Mouse (Mus musculus) layer of hippocampus, postnatal 10 days (tissue): ENCODE data around the gene Sorcs3. TPM values are rescaled to one million over a fixed set of nuclear protein-coding genes. Genes with fewer than 3 reads are reported as not detected.

Experiments
- DNase-seq, 2 experiments: peaks; one replicate each; pipeline ENCODE4 v3.0.0; 2021; ENCODE audit warnings: low spot score in 2 of 2
- total RNA-seq, 2 experiments: library from RNA; stranded (reverse); gene quantifications; 2 replicates each; pipeline ENCODE4 v1.2.3; 2021

The Sorcs3 gene
- total RNA-seq, 2 experiments from 2014 or later, result 27.5 to 29.9 TPM

DNA sequence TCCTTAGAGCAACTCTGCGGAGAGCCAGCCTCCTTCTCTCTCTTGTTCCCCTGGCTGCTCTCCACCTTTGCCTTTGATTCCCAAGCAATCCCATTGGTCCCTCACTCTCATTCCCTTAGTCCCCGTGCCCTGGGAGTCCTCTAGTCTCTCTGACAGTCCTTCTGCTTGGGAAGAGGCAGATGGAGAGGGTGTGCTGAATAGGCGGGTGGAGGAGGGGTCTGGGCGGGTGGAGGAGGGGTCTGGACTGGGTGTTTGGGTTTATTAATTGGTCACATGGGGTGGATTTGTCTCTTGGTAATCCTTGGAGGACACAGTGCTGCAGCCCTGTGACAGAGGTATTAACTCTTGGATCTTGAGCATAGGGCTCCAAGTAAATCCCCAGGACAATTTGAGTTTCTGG is 77.4 kb downstream of the Sorcs3 start:
- no peak for DNase-seq

DNA sequence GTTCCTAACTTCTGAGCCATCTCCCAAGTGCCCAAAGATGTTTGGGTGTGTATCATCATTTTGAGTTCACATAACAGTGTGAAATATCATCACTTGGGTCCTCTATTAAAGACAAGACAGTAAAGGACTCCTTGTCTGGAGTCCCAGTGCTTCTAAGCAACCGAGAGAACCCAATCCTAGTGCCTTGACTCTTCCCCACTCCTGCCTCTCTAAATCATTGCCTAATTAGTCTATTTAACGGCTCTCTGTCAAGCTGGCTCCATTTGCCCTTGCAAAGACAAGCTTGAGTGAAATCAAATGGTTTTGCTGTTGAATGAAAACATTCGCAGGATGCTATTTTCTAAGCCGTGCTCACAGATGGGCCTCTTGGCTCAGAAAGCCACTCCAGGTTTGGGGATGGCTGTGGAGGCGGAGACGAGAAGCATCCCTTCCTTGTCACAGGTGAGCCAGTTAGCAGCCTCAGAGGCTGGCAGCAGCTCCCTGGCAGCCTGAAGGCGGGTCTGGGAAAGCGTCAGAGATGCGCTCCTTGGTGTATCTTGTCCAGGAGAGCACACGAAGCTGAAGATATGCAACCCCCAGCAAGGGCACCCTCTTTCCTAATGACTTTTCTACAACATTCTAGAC is 79.9 kb downstream of the Sorcs3 start:
- peak in 1 of 2 experiments; percentile 21 for DNase-seq

DNA sequence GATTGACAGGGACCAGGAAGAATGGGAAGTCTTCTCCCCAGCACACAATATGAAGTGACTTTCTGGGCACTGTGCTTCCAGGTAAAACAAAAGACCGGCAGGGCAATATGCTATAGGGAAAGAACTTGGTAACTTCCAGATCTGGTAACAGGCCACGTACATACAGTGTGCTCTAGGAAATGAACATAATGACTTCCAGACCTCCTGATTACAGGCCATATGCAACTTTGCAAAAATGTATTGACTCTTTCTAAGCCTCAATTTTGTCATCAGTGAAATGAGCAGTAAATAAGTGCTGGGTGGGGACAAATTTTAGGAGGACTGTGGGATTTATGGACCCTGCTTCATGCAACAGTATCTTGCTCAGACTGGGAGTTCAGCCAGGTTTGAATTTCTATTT is 88.4 kb downstream of the Sorcs3 start:
- no peak for DNase-seq

DNA sequence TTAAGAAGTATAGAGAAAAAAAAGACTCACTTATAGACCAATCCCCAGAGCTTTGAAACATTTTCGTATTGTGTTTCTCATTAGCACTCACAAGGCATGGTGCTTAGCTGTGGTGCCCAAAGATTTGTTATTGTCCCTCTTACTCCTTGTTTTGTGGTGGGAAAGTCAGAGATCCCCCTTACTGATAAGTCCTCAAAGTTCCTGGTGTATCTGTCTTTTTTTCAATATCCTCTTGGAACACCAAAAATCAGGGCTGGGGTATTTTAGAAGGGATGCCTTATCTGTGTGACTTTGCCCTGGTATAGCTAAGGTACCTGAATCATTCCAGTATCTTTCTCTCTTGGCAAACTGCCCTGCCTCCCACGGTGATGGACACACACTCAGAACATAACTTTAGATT is 92.6 kb downstream of the Sorcs3 start:
- no peak for DNase-seq

DNA sequence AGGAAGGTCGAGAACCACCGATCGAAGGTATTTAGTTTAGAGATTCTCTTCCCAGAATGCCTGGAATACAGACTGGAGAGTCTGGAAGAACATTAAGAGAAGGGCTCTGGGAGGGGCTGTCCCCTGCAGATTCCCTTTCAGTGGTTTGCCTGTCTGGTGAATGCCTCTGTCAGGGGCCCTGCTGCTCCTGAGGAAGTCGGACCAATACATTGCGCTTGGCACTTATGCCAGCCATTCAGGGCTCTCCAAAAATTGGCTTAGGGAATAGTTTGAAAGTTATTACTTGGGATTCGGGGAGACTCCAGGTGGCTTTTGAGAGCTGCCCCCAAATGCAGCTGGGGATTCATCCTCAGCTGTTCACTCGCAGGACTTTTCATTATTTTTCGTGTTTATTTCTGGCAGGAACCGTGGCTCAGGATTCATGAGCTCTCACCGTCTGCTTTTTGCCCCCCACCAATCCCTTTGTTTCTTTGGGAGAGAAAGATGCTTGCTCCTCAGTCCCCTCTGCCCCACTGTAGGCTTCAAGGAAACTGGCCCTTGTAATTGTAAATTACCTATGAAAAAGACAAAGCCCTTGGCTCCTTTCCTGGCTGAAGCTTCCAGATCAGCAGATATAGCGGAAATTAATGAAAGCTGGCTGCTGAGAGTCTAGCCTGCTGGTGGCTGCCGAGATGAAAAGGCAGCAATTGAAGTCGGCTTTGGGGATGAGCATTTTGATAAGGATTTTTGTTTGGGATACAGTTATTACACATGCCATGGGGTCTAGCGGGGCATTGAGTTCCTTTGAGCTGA is 94.8 kb downstream of the Sorcs3 start:
- no peak for DNase-seq

DNA sequence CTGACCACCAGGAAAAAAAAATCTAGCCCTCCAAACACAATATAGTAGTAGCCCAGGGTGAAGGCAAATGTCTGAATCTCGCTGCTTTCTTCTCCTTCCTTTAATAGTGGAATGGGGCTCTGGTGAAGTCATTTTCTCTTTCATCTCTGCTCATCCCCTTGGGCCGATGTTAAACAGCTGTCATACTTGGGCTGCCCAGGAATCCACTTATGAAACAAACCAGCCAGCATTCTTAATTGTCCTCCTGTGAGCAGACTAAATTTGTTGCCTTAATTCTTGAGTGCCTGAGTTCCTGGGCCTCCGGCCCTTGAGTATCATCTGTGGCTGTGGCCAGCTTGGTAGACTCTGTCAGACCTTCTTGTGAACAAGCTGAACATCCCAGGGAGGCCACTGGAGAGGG is 95.5 kb downstream of the Sorcs3 start:
- no peak for DNase-seq

DNA sequence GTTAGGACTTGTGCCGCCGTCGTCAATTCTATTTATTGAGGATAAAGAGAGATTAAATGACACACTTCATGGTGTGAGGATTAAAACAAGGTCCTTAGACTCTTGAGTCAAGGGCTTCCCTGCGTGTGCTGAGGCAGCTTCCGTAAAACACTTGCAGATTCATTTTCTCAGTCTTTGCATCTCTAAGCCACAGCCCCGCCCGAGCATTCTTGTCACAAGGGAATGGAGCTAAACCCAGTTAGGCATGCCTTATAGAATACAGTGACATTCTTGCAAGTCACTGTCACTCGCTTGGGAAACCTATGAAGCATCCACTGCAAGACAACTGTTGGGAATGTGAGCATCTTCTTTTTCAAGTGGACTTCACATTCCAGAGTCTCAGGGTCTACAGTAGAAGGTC is 102.5 kb downstream of the Sorcs3 start:
- no peak for DNase-seq

DNA sequence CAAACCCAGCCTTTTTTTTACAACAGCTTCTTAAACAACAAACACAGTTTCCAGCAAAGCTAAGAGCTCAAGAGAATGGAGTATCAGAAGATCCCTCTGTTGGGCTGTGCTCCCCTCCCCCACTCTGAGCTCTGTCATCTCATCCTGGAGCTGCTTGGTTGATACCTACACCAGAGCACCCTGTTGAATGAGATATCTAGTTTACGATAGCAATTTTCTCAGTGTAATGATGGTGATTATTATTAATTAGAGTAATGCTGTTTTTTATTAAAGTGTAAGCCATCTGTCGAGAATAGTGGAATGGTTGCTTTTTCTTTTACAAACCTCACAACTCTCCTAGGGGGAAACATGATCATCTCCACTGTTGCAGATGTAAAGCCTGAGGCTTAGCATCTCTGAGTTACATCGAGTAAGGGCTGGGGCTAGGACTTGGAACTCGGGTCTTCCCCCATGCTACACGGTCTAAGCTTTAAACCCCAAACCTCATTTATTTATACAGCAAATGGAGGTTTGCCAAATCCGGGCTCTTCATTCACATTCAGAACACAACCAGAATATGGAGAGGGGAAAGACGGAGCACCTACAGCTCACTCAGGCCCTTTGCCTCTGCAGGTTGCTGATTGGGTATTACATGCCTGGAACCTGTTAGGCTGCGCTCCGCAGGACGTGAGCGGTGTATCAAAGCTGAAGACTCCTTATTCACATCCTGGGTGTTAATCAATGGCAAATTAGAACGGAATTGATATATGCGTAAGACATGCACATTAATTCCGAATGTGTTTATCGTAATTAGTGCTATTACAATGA is 103.9 kb downstream of the Sorcs3 start:
- no peak for DNase-seq

DNA sequence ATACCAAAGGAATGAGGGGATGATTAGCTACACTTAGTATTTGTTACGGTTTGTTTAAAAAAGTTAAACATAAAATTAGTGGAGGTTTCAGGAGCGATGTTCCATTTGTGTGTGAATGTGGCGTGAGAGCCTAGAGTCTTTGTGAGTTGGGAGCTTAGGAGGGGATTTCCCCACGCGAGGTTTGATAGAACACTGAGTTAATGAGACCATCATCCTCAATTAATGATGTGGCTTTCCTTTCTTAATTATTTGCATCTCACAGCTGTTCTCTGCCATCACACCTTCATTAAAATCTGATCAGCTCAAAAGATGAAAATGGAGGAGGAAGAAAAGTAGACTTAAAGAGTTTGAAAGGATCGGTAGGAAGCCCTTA is 104.5 kb downstream of the Sorcs3 start:
- DNase-seq, result no peak

DNA sequence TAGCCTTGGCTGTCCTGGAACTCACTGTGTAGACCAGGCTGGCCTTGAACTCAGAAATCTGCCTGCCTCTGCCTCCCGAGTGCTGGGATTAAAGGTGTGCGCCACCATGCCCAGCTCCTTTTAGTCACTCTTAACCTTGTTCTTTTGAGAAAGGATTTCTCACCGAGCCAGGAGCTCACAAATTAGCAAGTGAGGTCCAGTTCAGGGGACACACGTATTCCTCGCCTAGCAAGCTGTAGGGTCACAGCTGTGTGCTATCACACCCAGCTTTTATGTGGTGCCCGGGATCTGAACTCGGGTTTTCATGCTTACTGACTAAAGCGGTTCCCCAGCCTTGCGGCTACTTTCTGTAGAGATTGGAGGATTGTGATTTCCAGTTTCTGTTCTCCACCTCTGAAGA is 108.0 kb downstream of the Sorcs3 start:
- no peak for DNase-seq

DNA sequence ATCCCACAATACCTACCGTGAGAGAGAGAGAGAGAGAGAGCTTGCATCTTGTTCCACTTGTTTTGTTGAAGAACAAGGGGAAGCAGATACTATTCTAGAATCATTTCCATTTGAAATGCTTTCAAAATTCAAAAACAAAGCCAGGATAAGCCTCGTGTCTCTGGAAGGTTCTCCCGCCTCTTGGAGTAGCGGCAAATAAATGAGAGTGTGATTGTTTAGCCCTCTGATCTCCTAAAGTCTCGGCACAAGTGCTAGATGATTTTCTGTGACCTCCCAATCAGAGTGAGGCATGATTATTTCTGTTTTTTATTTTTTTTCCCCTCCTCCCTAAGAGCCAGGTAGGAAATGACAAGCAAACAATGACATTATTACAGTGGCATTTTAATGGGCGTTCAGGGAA is 121.3 kb downstream of the Sorcs3 start:
- DNase-seq, result no peak

DNA sequence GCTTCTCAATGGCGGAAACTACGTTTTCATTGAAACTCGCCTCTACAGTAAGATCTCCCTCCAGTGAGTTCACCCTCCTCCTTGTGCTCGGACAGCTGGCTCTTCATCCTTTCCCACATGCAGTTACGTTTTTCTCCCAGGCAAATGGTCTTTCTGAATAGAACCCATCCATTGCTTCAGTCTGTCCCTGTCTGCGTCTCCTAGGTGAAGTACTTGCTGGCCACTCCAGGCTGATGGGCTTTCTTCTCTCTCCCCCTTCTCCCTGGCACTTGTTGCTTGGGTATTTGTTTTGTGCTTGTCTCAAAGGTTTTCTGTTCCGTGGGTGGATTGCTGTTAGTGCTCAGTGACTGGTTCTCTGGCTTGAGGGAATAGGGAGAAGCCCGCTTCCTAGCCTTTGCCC is 122.3 kb downstream of the Sorcs3 start:
- no peak for DNase-seq

DNA sequence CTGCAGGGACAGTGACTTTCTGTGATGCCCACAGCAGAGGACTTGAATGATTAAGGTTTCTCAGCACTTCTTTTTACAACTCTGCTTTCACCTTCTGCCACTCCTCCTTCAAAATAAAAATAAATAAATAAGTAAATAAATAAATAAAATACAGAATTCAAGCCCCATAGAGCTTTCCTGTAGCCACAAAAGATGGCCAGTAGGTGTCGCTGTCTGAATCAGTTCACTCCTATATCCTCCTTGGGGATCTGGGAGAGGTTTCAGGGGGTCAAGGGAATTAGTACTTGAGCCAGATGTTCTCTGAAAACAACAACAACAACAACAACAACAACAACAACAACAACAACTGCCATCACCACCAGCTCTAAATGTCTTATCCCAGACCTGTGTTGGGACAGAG is 125.8 kb downstream of the Sorcs3 start:
- peak in 1 of 2 experiments; percentile 24 for DNase-seq

DNA sequence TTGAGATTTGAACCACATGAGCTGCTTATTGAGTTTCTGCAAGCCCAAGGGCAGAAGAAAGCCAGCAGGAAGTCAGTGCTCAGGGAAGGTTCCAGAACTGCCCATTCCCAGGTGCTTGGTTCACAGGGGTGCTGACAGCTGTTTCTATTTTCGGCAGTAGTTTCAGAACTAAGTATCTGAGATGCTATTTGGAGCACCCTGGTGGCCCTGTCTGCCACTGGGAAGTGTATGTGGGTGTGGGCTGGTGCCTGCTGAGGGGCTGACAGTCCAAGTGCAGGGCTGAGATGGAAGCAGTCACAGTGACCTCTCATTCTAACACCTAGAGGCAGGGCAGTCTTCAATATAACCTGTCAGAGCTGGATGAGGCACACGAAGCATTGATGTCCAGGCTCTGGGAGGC is 127.3 kb downstream of the Sorcs3 start:
- no peak for DNase-seq

DNA sequence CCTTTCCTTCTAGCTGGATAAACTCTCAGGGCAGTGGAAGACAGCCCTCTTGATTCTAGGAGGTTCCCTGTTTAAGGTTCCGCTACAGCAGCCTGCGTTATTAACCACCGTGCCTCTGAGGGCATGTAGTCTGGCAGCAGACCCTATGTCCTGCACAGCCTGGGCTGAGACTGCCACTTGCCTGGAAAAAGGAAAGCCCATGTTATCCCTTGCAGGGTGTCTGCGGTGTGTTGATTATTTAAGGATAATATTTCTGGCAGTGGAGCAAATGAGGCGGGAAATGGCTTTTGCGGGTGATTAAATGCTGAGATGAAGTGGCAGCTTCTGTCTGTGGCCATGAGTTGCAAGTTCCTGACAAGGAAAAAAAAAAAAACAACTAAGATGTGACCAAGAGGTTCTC is 131.6 kb downstream of the Sorcs3 start:
- DNase-seq, result no peak

DNA sequence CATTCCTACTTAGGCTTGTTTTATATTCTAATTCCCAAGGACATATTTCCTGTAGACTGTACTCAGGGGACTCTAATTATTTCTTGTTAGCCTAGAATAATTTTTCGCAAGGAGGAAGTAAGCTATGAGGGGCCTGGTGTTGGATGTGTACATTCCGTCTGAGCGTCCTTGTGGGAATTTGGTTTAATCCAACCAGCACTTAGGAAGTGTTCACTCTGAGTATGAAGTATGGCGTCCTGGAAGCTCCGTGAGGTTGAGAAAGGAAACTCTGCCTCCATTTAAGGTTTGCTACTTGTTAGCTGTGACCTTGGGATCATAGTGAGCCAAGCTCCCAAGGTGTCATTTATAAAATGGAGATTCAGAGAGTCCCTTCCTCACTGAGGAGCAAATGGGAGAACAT is 132.3 kb downstream of the Sorcs3 start:
- no peak for DNase-seq

DNA sequence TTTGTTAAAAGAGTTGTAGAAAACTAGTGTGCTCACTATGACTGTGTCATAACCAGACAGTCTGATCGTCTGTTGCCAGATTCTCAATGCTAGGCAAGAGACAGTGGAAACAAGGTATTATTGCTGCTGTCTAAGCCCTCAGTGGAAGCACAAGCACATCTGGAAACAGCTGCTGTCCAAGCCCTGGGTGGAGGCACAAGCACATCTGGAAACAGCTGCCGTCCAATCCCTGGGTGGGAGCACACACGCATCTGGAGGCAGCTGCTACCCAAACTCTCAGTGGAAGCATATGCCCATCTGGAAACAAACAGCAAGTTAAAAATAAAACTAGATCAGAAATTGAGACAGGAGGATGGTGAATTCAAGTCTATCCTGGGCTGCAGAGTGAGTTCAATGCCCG is 136.9 kb downstream of the Sorcs3 start:
- DNase-seq, result no peak

DNA sequence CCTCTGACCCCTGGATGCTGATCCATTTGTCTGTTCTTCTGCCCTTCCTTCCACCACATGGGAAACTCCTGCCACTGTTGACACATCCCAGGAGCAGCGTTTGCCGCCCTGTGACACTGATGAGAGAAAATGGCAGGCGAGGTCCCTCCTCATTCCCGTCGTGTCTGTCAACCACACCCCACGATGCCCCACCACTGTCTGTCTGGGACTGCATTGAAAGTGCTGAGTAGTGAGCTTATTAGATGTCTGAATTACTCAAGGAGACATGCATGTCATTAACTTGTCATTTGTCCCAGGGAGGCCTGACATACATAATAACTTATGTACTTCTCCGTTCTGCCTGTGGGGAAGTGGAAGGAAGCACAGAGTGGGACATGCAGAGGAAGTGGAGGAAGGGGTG is 137.6 kb downstream of the Sorcs3 start:
- no peak for DNase-seq

DNA sequence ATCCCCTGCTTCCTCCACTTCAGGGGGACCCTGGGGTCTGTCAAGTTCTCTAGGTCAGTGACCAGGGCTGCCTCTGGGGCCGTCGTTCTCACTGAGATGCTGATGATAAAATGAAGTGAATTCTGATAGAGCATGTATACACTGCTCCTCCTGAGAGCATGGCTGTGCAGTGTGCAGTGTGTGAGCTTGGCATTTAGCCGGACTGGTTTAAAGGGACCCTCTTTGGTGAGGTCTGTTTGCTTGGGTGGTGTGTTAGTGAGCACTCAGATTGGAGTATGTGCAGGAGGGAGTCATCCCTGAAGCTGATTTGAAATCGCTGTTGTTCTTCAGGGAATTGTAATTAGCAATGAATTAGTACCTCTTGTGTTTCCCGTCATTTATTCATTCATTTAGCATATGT is 141.3 kb downstream of the Sorcs3 start:
- no peak for DNase-seq

DNA sequence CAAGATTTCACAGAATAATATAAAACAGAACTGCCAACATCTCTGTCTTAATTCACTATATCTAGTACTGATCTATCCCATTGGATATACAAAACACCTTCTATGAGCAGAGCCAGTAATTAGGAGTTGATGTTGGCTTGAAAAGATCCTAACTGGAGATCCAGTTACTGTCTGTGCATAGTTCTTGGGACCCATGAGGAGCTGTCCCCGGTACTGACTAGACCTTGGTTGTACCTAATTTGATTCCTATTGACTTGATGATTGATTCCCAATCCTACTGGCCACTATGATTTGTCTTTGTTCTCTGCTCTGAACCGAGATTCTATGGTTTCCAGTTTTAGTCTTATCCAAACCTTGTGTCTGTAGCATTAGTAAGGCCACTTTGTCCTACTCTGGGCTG is 151.0 kb downstream of the Sorcs3 start:
- no peak for DNase-seq

DNA sequence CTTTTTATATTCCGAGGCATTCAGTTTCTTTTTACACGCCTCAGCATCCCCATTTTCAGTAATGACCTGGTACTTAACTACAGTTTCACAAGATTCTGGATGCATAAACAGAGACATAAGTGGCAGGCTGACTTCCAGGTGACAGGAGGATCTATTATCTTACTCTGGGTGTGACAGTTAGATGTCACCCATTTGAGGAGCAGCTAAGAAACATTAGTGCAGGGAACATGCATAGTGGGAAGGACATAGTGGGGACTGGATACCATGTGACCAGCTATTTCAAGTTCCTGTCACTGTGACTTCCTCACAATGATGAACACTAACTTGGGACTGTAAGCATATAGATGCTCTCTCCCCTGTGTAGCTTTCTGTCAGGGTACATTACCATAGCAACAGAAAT is 156.3 kb downstream of the Sorcs3 start:
- DNase-seq, result no peak

DNA sequence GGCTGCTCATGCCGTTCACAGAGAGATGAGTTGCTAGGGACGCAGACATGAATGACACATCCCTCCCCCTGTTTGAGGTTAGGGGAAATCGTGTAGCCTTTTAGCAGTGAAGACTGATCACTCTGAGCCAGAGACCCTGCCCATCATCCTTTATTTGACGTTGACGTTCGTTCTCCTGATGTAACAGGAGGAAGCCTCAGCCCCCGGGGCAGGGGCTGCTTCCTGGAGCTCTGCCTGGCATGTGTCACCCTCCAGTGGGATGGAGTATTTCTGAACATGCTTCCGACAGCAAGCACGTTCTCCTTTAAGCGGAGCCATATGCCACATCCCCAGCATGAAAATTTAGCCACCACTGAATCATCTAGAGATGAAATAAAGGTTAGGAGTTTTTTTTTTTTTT is 162.2 kb downstream of the Sorcs3 start:
- DNase-seq, result peak; percentile 13 to 29
